Mouse (Mus musculus) CH12.LX (cell line): Measurements from ENCODE around the gene Iqcc.

Experiments used
- CHD1 ChIP-seq: IDR thresholded peaks from 2 replicates; pipeline ENCODE4 v1.6.1; 2012; ENCODE audit warnings: low read depth, low read length, improper control_type of control experiment, inconsistent platforms
- CHD2 ChIP-seq: IDR thresholded peaks from 2 replicates; pipeline ENCODE4 v1.6.1; 2011; ENCODE audit warnings: low read length, improper control_type of control experiment
- CTCF ChIP-seq, 2 experiments: IDR thresholded peaks in 1 of 2; conservative IDR thresholded peaks in 1 of 2; 2 replicates each; pipeline ENCODE4 v1.5.1; 2011 to 2012; ENCODE audit warnings: low read depth in 2 of 2, low read length in 2 of 2, improper control_type of control experiment in 1 of 2, inconsistent platforms in 1 of 2, mild to moderate bottlenecking in 1 of 2, moderate library complexity in 1 of 2
- HCFC1 ChIP-seq: IDR thresholded peaks from 2 replicates; pipeline ENCODE4 v1.6.1; 2012; ENCODE audit warnings: low read depth, mild to moderate bottlenecking, inconsistent platforms, low read length, improper control_type of control experiment
- MXI1 ChIP-seq: IDR thresholded peaks from 2 replicates; pipeline ENCODE4 v1.6.1; 2011; ENCODE audit warnings: mild to moderate bottlenecking, low read depth, low read length, improper control_type of control experiment
- POLR2A ChIP-seq: IDR thresholded peaks from 2 replicates; pipeline ENCODE4 v1.6.1; 2011; ENCODE audit warnings: low read depth, mild to moderate bottlenecking, improper control_type of control experiment, low read length

- TF ChIP-seq MXI1 (no peak), CTCF (conservative IDR thresholded peaks at IDR 0.05 in 1 of 2, IDR thresholded peaks at IDR 0.05 in 1 of 2; ENCODE audit: low read depth in 2 of 2, low read length in 2 of 2) (no peak), CHD2 (no peak), POLR2A (no peak), HCFC1 (no peak), CHD1 (no peak)
Measured at GRCm38 (mm10) chr4:129654770-129655169, 35.9 kb upstream of the Iqcc start.
